Mouse (Mus musculus): ENCODE measurements around the gene Clvs2.

DNA sequence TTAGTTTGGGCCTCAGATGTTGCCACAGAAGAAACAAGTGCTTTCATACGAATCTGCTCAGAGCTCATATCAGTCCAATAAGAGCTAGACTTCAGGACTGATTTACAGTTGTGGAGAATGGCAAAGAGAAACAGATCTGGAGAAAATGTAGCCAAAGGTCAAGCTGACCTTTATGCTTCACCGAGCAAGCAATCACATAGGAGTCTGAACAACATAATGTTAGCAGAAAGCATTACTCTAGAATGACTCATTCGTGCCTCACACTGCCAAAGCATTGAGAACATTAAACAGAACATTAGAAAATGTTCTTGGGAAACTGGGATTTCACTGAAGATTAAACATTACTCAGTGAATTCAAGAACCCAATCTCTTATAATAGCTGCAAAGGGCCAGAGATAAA is 66.5 kb downstream of the Clvs2 start:
- TF ChIP-seq CTCF (IDR thresholded peaks at IDR 0.05; ENCODE audit: borderline replicate concordance, extremely low read depth, insufficient read depth, insufficient read length) (no peak), POLR2A (IDR thresholded peaks at IDR 0.05; ENCODE audit: borderline replicate concordance, extremely low read depth, insufficient read depth, insufficient read length, poor library complexity, severe bottlenecking) (no peak)
